Mouse (Mus musculus): ENCODE data around the gene Nagpa. TPM values are rescaled to one million over a fixed set of nuclear protein-coding genes. Genes with fewer than 3 reads are reported as not detected.

Nagpa gene
- polyA plus RNA-seq, 1 experiment from 2014 or later, result 8.9 TPM

DNA sequence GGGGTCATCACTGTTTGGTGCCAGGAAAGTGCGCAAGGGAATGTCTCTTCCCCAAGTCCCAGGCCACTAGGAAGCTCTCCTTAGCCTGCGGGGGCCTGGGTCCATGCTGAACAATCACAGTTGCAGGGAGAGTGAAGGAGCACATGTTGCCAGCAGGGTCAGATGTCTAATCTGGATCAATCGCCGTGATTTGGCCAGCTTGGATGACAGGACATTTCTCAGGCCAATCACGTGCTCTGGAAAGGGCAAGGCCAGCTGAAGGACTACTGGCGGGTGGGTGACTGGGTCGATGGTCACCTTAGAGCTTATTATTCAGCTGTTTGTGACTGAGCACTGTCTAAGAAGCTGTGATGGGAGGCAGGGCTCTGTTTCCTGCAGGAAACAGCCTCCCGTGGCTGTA lies 19.7 kb downstream of the Nagpa start:
- Histone ChIP-seq H3K4me2 (ENCODE audit: low read depth, low read length) (no peak overlapping the region), H3K9me3 (ENCODE audit: control insufficient read depth, low read length) (no peaks in the 10 kb centered on the region), H3K27ac (ENCODE audit: low read depth, low read length) (no peak overlapping the region), H3K9ac (replicated peaks; ENCODE audit: low read depth, low read length) (no peak overlapping the region), H3K27me3 (ENCODE audit: control insufficient read depth, insufficient read depth, low read length) (no peaks in the 10 kb centered on the region), H3K4me3 (ENCODE audit: low read depth, low read length) (no peak overlapping the region), H3K4me1 (ENCODE audit: control insufficient read depth, insufficient read depth, low read length) (no peaks in the 10 kb centered on the region), H3K36me3 (ENCODE audit: control insufficient read depth, insufficient read depth, low read length) (no peaks in the 10 kb centered on the region)
- ATAC-seq (ENCODE audit: low read depth), result no peak
- WGBS, result 71% methylated on average over 8 of the region's 8 CpGs

- WGBS, result 78% methylated on average over 18 of the region's 18 CpGs
- Histone ChIP-seq H3K4me2 (ENCODE audit: low read depth, low read length) (no peak overlapping the region), H3K9me3 (ENCODE audit: control insufficient read depth, low read length) (no peaks in the 10 kb centered on the region), H3K9ac (replicated peaks; ENCODE audit: low read depth, low read length) (no peak overlapping the region), H3K4me1 (ENCODE audit: control insufficient read depth, insufficient read depth, low read length) (no peaks in the 10 kb centered on the region), H3K4me3 (ENCODE audit: low read depth, low read length) (no peak overlapping the region), H3K27me3 (ENCODE audit: control insufficient read depth, insufficient read depth, low read length) (no peaks in the 10 kb centered on the region), H3K27ac (ENCODE audit: low read depth, low read length) (no peak overlapping the region), H3K36me3 (ENCODE audit: control insufficient read depth, insufficient read depth, low read length) (no peaks in the 10 kb centered on the region)
- no peak for ATAC-seq (ENCODE audit: low read depth)
Measured at GRCm38 (mm10) chr16:5183310-5183975, 20.4 kb downstream of the Nagpa start.

GRCm38 (mm10) chr16:5172636-5173035 lies 31.2 kb downstream of the Nagpa start:
- Histone ChIP-seq H3K4me3 (ENCODE audit: low read depth, low read length) (no peak overlapping the region), H3K4me1 (ENCODE audit: control insufficient read depth, insufficient read depth, low read length) (no peaks in the 10 kb centered on the region), H3K27ac (ENCODE audit: low read depth, low read length) (no peak overlapping the region), H3K9ac (replicated peaks; ENCODE audit: low read depth, low read length) (no peak overlapping the region), H3K27me3 (ENCODE audit: control insufficient read depth, insufficient read depth, low read length) (no peaks in the 10 kb centered on the region), H3K9me3 (ENCODE audit: control insufficient read depth, low read length) (no peaks in the 10 kb centered on the region), H3K4me2 (ENCODE audit: low read depth, low read length) (no peak overlapping the region), H3K36me3 (ENCODE audit: control insufficient read depth, insufficient read depth, low read length) (no peaks in the 10 kb centered on the region)
- WGBS, result 94% methylated on average over 6 of the region's 6 CpGs
- no peak for ATAC-seq (ENCODE audit: low read depth)

DNA sequence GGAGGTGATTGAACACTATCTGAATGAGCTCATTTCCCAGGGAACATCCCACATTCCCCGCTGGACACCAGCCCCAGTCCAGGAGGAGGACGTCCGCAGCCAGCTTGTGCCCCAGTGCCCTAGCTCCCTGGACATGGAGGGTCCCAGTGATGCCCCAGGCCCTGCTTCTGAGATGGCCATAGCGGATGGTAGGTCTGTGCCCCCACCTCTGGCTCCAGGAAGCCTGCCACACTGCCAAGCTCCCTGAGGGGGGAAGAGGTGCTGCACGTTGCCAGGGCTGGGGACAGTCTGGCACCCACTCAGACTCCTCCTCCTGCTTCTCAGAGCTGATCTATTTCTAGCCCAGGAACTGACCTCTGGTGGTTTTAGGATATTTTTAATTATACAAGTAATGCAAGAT lies 35.0 kb downstream of the Nagpa start:
- H3K9ac ChIP-seq (replicated peaks; ENCODE audit: low read depth, low read length), result no peak overlapping the region
- WGBS, result 79% methylated on average over 5 of the region's 5 CpGs
- no peaks in the 10 kb centered on the region for H3K36me3 ChIP-seq (ENCODE audit: control insufficient read depth, insufficient read depth, low read length)
- H3K27me3 ChIP-seq (ENCODE audit: control insufficient read depth, insufficient read depth, low read length), result no peaks in the 10 kb centered on the region
- H3K4me3 ChIP-seq (ENCODE audit: low read depth, low read length), result no peak overlapping the region
- no peaks in the 10 kb centered on the region for H3K4me1 ChIP-seq (ENCODE audit: control insufficient read depth, insufficient read depth, low read length)
- H3K4me2 ChIP-seq (ENCODE audit: low read depth, low read length), result no peak overlapping the region
- no peaks in the 10 kb centered on the region for H3K9me3 ChIP-seq (ENCODE audit: control insufficient read depth, low read length)
- ATAC-seq (ENCODE audit: low read depth), result no peak
- H3K27ac ChIP-seq (ENCODE audit: low read depth, low read length), result no peak overlapping the region

- no peak overlapping the region for H3K9ac ChIP-seq (replicated peaks; ENCODE audit: low read depth, low read length)
- 89% methylated on average over 2 of the region's 2 CpGs for WGBS
- ATAC-seq (ENCODE audit: low read depth), result no peak
- no peak overlapping the region for H3K4me3 ChIP-seq (ENCODE audit: low read depth, low read length)
- no peaks in the 10 kb centered on the region for H3K27me3 ChIP-seq (ENCODE audit: control insufficient read depth, insufficient read depth, low read length)
- no peak overlapping the region for H3K27ac ChIP-seq (ENCODE audit: low read depth, low read length)
- no peaks in the 10 kb centered on the region for H3K4me1 ChIP-seq (ENCODE audit: control insufficient read depth, insufficient read depth, low read length)
- no peaks in the 10 kb centered on the region for H3K9me3 ChIP-seq (ENCODE audit: control insufficient read depth, low read length)
- no peaks in the 10 kb centered on the region for H3K36me3 ChIP-seq (ENCODE audit: control insufficient read depth, insufficient read depth, low read length)
- H3K4me2 ChIP-seq (ENCODE audit: low read depth, low read length), result no peak overlapping the region
Measured at GRCm38 (mm10) chr16:5168038-5168437, 35.8 kb downstream of the Nagpa start.

DNA sequence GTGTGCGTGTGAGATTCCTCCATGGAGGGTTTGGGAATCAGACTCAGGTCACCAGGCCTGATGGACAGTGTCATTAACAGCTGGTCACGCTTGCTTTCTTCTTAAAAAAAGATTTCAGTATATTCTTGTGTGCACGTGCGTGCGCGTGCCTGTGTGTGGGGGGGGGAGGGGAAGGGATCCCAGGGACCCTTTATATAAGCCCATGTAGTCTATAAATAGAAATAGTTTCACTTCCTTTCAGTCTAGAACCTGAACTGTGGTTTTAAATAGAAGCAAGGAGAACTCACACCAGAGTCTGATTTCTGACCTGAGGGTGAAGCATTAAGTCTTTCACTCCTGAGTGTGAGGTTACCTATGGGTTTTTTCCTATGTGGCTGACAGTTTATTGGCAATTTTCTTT lies 39.5 kb downstream of the Nagpa start:
- ATAC-seq (ENCODE audit: low read depth), result no peak
- Histone ChIP-seq H3K4me1 (ENCODE audit: control insufficient read depth, insufficient read depth, low read length) (no peaks in the 10 kb centered on the region), H3K27me3 (ENCODE audit: control insufficient read depth, insufficient read depth, low read length) (no peaks in the 10 kb centered on the region), H3K9me3 (ENCODE audit: control insufficient read depth, low read length) (no peaks in the 10 kb centered on the region), H3K36me3 (ENCODE audit: control insufficient read depth, insufficient read depth, low read length) (no peaks in the 10 kb centered on the region), H3K4me3 (ENCODE audit: low read depth, low read length) (no peak overlapping the region), H3K27ac (ENCODE audit: low read depth, low read length) (no peak overlapping the region), H3K4me2 (ENCODE audit: low read depth, low read length) (no peak overlapping the region), H3K9ac (replicated peaks; ENCODE audit: low read depth, low read length) (no peak overlapping the region)
- 78% methylated on average over 6 of the region's 6 CpGs for WGBS

DNA sequence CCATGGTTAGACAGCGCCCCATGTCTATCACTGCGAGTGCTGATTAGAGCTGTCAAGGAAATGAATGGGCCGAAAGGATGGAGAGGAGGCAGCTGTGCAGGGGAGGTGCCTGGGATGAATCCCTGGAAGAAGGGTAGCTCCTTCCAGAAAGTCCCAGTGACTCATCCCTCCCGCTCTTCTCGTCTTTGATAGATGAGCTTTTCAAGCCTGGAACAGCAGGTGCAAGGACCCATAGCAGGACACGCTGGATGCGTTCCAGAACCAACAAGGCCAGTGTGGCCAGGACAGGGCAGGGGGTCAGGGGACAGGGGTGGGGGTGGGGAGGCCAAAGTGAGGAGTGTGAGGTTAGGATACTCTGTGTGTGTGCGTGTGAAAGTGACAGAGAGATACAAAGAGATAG lies 44.6 kb downstream of the Nagpa start:
- Histone ChIP-seq H3K4me1 (ENCODE audit: control insufficient read depth, insufficient read depth, low read length) (no peaks in the 10 kb centered on the region), H3K36me3 (ENCODE audit: control insufficient read depth, insufficient read depth, low read length) (no peaks in the 10 kb centered on the region), H3K4me2 (ENCODE audit: low read depth, low read length) (no peak overlapping the region), H3K9me3 (ENCODE audit: control insufficient read depth, low read length) (no peaks in the 10 kb centered on the region), H3K9ac (replicated peaks; ENCODE audit: low read depth, low read length) (no peak overlapping the region), H3K27me3 (ENCODE audit: control insufficient read depth, insufficient read depth, low read length) (no peaks in the 10 kb centered on the region), H3K27ac (ENCODE audit: low read depth, low read length) (no peak overlapping the region), H3K4me3 (ENCODE audit: low read depth, low read length) (no peak overlapping the region)
- no peak for ATAC-seq (ENCODE audit: low read depth)
- 83% methylated on average over 8 of the region's 8 CpGs for WGBS

GRCm38 (mm10) chr16:5157113-5157512 lies 46.7 kb downstream of the Nagpa start:
- no peak overlapping the region for H3K4me2 ChIP-seq (ENCODE audit: low read depth, low read length)
- 87% methylated on average over 3 of the region's 3 CpGs for WGBS
- H3K27ac ChIP-seq (ENCODE audit: low read depth, low read length), result no peak overlapping the region
- no peaks in the 10 kb centered on the region for H3K27me3 ChIP-seq (ENCODE audit: control insufficient read depth, insufficient read depth, low read length)
- H3K4me1 ChIP-seq (ENCODE audit: control insufficient read depth, insufficient read depth, low read length), result 0 out of 2 replicates have a peak, but pooled peaks cover 7% of the 10 kb centered on the region
- no peak overlapping the region for H3K9ac ChIP-seq (replicated peaks; ENCODE audit: low read depth, low read length)
- no peaks in the 10 kb centered on the region for H3K9me3 ChIP-seq (ENCODE audit: control insufficient read depth, low read length)
- H3K36me3 ChIP-seq (ENCODE audit: control insufficient read depth, insufficient read depth, low read length), result no peaks in the 10 kb centered on the region
- no peak for ATAC-seq (ENCODE audit: low read depth)
- H3K4me3 ChIP-seq (ENCODE audit: low read depth, low read length), result no peak overlapping the region

DNA sequence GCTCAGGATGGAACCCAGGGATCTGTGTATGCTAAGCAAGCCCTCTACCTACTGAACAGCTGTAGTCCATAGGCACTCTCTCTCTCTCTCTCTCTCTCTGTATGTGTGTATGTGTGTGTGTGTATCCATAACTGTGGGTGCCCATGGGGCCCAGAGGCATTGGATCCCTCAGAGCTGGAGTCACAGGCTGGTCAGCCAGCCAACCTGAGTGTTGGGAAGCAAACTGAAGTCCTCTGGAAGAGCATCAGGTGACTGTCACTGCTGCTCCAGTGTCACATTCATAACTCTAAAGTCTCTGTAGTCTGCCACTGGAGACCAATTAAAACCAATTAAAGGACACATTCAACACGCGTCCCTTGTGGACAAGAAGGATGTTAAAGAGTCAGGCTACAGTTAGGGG lies 47.3 kb downstream of the Nagpa start:
- ATAC-seq (ENCODE audit: low read depth), result no peak
- no peak overlapping the region for H3K27ac ChIP-seq (ENCODE audit: low read depth, low read length)
- WGBS, result 48% methylated on average over 2 of the region's 2 CpGs

More for the DNA sequence above, 47.3 kb downstream of the Nagpa start:
- Histone ChIP-seq H3K4me3 (ENCODE audit: low read depth, low read length) (no peak overlapping the region), H3K4me1 (ENCODE audit: control insufficient read depth, insufficient read depth, low read length) (0 out of 2 replicates have a peak, but pooled peaks cover 7% of the 10 kb centered on the region), H3K27me3 (ENCODE audit: control insufficient read depth, insufficient read depth, low read length) (no peaks in the 10 kb centered on the region), H3K4me2 (ENCODE audit: low read depth, low read length) (no peak overlapping the region), H3K9ac (replicated peaks; ENCODE audit: low read depth, low read length) (no peak overlapping the region), H3K36me3 (ENCODE audit: control insufficient read depth, insufficient read depth, low read length) (no peaks in the 10 kb centered on the region), H3K9me3 (ENCODE audit: control insufficient read depth, low read length) (no peaks in the 10 kb centered on the region)
